Mouse (Mus musculus): ENCODE measurements around the gene Gm10188.

Gm10188 gene

GRCm38 (mm10) chr1:132229667-132230066 lies at the start of gene Gm10188:
TSS of gene Gm10188 (minus strand) at chr1:132229767.
- no peak for DNase-seq (ENCODE audit: low spot score in 2 of 2)

DNA sequence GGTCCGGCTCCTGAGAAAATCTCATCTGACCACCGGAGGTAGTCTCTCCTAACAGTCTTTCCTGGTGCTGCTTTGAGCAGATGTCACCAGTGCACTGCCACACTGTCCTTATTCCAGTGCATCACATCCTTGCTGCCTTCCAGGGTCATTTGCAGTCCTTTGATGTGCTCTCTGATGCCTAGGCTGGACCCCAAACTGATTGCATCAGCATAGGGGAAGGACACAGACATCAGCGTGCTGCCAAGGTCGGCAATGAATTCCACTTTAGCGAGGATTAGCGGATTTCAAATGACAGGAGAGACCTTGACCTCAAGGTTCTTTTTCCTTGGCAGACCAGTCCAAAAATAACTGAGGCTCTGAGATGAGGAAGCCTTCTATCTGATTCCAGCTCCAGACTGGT lies 47.6 kb upstream of the Gm10188 start:
- no peak for DNase-seq (ENCODE audit: low spot score in 2 of 2)

DNA sequence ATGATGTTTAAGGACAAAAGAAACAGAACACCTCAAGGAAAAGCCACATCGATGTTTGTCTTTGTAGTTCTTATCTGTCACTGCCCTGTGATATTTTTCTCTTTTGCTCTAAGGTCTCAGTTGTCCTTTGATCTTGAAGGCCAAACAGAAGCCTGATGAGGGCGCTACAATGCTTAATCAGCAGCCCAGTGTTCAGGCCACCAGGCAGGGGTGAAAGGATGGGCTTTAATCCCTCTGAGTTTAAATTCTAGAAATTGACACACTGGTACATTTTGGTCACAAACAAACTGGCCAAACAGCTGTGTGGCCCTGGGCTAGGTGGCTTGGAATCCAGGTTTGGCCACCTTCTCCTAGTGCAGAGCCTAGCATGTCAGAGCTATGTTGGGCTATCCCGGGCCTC lies 47.1 kb upstream of the Gm10188 start:
- DNase-seq (ENCODE audit: low spot score in 2 of 2) = no peak

DNA sequence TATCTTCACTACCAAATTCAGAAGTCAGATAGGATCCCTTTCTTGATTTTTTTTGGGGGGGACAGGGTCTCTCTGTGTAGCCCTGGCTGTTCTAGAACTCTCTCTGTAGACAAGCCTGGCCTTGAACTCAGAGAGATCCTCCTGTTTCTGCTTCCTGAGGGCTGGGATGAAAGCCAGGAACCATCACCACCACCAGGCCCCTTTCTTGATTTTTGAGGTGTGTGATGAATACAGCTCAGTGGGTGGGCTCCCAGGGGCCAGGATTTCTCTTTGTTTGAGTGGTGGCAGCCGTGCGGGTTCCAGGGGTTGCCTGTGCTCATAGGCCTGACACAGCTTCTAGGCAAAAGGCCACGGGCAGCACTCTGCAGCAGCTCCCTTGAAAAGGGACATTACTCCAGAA lies 41.7 kb upstream of the Gm10188 start:
- DNase-seq (ENCODE audit: low spot score in 2 of 2) = no peak

DNA sequence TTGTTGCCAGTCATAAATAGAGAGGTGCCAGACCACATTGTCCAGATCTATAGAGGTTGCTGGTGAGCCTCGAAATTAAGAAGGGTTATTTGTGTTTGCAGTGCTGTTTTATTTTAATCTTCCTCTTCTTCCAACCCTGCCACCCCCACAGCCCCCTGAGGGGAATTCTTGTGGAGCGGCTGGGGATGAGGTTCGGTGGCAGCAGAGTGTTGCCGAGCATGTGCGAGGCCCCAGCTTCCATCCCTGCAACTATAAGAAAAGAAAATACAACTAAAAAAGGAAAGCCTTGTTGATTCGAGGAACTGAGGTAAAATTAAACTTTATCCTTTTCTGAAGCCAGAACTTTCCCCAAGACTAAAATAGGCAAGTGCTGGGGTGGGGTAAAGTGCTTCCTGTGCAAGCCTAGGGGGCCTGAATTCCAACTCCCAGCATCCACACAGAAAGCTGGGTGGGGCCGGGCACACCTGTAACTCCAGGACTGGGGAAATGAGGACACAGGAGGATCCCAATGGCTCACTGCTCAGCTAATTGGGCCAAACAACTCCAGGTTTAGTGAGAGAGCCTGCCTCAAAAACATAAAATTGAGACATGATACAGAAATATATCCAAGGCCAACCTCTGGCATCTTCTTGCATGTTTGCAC lies 39.0 kb upstream of the Gm10188 start:
- no peak for DNase-seq (ENCODE audit: low spot score in 2 of 2)

DNA sequence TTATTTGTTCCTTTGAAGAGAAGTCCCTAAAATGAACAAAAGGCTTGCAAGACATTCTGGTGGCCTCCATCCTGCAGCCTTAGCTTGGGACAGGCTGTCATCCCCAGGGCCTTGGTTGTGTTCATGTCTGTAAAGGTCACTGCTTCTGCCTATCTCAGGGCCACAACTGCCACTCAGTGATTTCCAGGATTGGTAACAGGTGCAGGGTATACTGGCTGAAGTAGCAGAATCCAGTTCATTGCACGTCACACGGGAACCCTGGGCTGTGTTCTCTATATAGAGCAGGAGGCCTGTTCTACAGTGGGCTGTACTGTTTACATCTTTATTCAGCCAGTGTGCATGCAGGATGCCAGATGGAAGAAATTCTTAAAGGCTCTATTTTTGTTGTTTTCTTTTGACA lies 38.4 kb upstream of the Gm10188 start:
- no peak for DNase-seq (ENCODE audit: low spot score in 2 of 2)

- DNase-seq (ENCODE audit: low spot score in 2 of 2) = no peak
Observed at GRCm38 (mm10) chr1:132266791-132267557, 37.4 kb upstream of the Gm10188 start.

- no peak for DNase-seq (ENCODE audit: low spot score in 2 of 2)
Observed at GRCm38 (mm10) chr1:132265936-132266335, 36.4 kb upstream of the Gm10188 start.

- DNase-seq (ENCODE audit: low spot score in 2 of 2) = no peak
Observed at GRCm38 (mm10) chr1:132265211-132265859, 35.8 kb upstream of the Gm10188 start.

GRCm38 (mm10) chr1:132264577-132264976 lies 35.0 kb upstream of the Gm10188 start:
- DNase-seq (ENCODE audit: low spot score in 2 of 2) = no peak

GRCm38 (mm10) chr1:132263618-132264017 lies 34.1 kb upstream of the Gm10188 start:
- DNase-seq (ENCODE audit: low spot score in 2 of 2) = no peak

GRCm38 (mm10) chr1:132261058-132261457 lies 31.5 kb upstream of the Gm10188 start:
- no peak for DNase-seq (ENCODE audit: low spot score in 2 of 2)

DNA sequence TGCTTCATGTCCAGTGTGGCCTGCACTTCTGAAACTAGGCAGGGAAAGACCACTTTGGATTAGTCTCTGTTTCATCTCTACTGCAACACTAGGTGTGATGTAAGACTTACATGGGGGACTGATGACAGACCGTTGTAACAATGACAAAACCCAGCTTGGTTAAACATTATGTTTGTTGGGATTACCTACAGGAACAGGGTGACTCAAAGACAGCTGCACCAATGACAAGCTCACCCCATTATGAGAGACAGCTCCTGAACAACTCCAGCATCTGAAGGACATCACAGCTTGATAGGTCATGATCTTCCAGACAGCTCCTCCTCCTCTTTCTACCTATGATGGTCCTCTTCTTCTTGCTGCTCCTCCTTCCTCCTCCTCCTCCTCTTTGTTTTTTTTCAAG lies 30.8 kb upstream of the Gm10188 start:
- DNase-seq (ENCODE audit: low spot score in 2 of 2) = no peak

DNA sequence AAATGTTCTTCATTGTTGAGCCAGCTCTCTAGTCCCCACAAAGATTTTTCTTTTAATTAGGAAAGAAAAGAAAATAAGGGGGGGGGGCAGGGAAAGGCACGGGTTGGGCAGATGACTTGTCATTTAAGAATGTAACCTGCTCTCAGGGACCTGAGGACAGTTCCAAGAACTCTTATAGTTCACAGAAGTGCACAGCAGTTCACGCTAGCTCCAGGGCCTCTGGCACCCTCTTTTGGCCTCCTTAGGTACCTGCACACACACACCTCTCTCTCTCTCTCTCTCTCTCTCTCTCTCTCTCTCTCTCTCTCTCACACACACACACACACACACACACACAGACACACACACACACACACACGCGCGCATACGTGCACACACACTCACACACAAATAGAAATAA lies 24.9 kb upstream of the Gm10188 start:
- no peak for DNase-seq (ENCODE audit: low spot score in 2 of 2)

DNA sequence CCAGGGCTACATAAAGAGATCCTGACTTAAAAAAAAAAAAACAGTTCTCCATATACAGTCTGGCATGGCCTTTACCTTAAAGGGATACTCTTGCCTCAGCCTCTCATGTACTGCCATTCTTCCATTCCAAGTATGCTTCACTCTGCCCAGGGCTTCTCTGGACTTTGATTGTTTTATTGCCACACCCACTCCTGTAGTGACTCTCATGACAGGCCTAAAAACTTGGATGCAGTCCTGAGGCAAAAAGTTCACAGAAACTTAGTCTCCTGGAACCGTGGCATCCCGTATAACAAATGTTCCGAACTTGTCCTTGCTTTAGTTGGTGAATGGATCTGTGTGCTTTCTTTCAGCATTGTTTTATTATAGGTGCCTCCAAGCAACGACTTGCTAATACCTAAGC lies 17.1 kb upstream of the Gm10188 start:
- DNase-seq (ENCODE audit: low spot score in 2 of 2) = no peak

DNA sequence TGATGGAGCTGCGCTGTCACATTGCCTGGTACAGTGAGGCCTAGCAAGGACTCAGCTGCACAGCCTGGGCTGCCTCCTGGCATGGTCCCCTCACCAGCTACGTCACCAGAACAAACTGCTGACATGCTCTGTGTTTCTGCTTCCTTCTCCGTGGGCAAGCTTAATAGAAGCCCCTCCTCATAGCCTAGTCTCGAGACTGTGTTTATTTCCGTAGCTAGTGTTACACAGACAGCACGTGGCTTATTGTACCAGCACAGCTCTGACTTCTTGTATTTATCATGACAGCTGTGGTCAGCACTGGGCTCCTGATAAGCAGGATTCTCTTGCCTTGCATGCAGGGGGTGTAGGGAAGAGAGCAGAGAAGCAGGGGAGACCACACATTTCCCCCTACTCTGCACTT lies 16.6 kb upstream of the Gm10188 start:
- no peak for DNase-seq (ENCODE audit: low spot score in 2 of 2)

- DNase-seq (ENCODE audit: low spot score in 2 of 2) = no peak
Observed at GRCm38 (mm10) chr1:132245010-132245409, 15.4 kb upstream of the Gm10188 start.

DNA sequence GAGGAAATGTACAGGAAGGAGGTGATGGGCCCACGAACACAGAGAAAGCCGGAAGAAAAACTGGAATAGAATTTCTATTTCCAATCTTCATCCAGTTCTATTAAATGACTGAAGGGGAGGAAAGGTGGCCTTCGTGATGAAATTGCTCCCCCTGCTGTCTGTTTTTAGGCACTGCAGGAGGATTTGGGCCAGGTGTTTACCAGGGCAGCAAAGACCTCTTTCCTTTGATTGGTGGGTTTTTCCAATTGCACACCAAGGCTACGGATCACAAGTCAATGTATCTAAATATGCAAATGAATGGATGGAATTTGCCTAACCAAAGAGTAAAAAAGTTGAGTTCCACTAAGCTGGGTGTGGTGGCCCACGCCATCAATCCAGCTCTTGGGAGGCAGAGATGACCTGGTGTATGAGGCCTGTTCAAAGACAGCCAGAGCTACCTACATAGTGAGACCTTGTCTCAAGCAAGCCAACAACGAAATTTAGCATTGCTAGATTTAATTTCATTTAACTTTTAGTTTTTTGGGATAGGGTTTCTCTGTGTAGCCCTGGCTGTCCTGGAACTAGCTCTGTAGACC lies 8.1 kb upstream of the Gm10188 start:
- peak in 1 of 2 experiments; percentile 41 for DNase-seq (ENCODE audit: low spot score in 2 of 2)

DNA sequence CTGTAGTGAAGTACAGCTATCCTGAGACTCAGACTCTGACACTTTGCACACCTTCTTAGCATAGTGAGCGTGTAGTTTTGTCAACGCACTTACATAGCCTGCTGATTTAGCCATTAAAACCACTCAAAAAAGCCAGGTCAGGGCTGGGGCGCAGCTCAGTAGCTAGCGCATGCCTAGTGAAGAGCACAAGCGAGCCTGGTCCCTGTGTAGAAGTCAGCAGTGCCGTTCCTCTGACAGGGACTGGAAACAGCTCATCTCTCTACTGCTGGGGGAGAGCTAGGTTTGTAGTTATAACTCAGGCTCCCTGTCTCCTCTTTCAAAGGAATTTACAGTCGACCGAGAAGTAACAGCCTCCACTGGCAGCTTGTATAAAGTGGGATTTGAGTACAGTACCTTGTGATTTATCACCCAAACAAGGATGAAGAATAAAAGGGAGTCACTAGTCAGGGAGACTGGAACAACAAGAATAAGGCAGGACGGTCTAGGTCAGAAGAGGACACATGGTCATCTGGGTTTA lies 5.2 kb upstream of the Gm10188 start:
- DNase-seq (ENCODE audit: low spot score in 2 of 2) = no peak

GRCm38 (mm10) chr1:132233566-132233965 lies 4.0 kb upstream of the Gm10188 start:
- no peak for DNase-seq (ENCODE audit: low spot score in 2 of 2)

GRCm38 (mm10) chr1:132231470-132232274 lies 2.1 kb upstream of the Gm10188 start:
- no peak for DNase-seq (ENCODE audit: low spot score in 2 of 2)
